Mouse (Mus musculus) lung, postnatal 0 days (tissue): ENCODE data around the gene Ppp1r1a.

Experiments used
- CTCF ChIP-seq: IDR thresholded peaks from 2 replicates; pipeline ENCODE4 v1.5.1; 2016; ENCODE audit warnings: antibody characterized with exemption, mild to moderate bottlenecking
- EP300 ChIP-seq: IDR thresholded peaks from 2 replicates; pipeline ENCODE4 v1.6.1; 2016; ENCODE audit warnings: antibody characterized with exemption, mild to moderate bottlenecking, control low read depth

DNA sequence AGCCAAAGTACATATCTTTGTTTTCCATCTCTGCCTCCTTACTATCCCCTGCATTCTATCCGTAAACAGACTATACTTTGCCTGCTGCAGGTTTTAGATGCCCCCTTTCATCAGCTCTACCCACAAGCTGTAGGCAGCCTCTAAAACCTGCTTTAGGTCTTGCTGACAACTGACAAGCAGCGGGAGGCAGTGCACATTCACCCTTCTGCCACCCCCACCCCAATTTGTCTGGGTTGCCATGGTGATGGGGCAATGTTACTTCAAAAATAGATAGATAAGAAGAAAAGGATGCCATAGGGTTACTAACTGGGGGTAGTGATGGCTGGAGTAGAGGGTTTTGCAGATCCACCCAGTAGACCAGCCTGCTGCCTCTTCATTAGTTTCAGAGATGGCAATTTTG lies 53.3 kb downstream of the Ppp1r1a start:
- no peak for TF ChIP-seq CTCF
- no peak for TF ChIP-seq EP300
